Mouse (Mus musculus) midbrain, embryonic 16.5 days (tissue): ENCODE results near the gene Rragd. TPM values are rescaled to one million over a fixed set of nuclear protein-coding genes. Genes with fewer than 3 reads are reported as not detected.
"Not testable (repeated sequence)": the region's sequence is repeated elsewhere in the genome, so short reads cannot be mapped to it uniquely, and the experiment has no call there.

ENCODE experiments used
- ATAC-seq: fragments of 200-750 bp; cut with Nextera tagmentation; 2 replicates; pipeline ENCODE4 v1.8.0; 2017; ENCODE audit warnings: moderate TSS enrichment
- H3K27ac ChIP-seq: fragments of 300-500 bp; sonication (generic); 2 replicates; pipeline ENCODE4 v1.5.1; 2014; ENCODE audit warnings: mild to moderate bottlenecking, low read length, mixed read lengths
- H3K27me3 ChIP-seq: fragments of 300-500 bp; sonication (generic); 2 replicates; pipeline ENCODE4 v1.6.1; 2014; ENCODE audit warnings: low read depth, low read length, mixed read lengths; ENCODE audit not compliant: control insufficient read depth, insufficient read depth
- H3K36me3 ChIP-seq: fragments of 300-500 bp; sonication (generic); 2 replicates; pipeline ENCODE4 v1.6.1; 2014; ENCODE audit warnings: mild to moderate bottlenecking, low read length, moderate library complexity, mixed read lengths; ENCODE audit not compliant: control insufficient read depth, insufficient read depth
- H3K4me1 ChIP-seq: fragments of 300-500 bp; sonication (generic); 2 replicates; pipeline ENCODE4 v1.6.1; 2014; ENCODE audit warnings: mild to moderate bottlenecking, low read length, mixed read lengths; ENCODE audit not compliant: control insufficient read depth, insufficient read depth
- H3K4me2 ChIP-seq: fragments of 300-500 bp; sonication (generic); 2 replicates; pipeline ENCODE4 v1.6.1; 2014; ENCODE audit warnings: mild to moderate bottlenecking, low read length, mixed read lengths
- H3K4me3 ChIP-seq: fragments of 300-500 bp; sonication (generic); 2 replicates; pipeline ENCODE4 v1.5.1; 2014; ENCODE audit warnings: low read depth, mild to moderate bottlenecking, low read length, moderate library complexity, mixed read lengths
- H3K9ac ChIP-seq: fragments of 300-500 bp; sonication (generic); 2 replicates; pipeline ENCODE4 v1.6.1; 2014; ENCODE audit warnings: low read depth, low read length, mixed read lengths
- H3K9me3 ChIP-seq: fragments of 300-500 bp; sonication (generic); replicated peaks from 2 replicates; pipeline ENCODE4 v1.6.1; 2014; ENCODE audit warnings: mild to moderate bottlenecking, low read length, mixed read lengths; ENCODE audit not compliant: control insufficient read depth, poor library complexity, severe bottlenecking
- WGBS: fragments of 180-500 bp; shearing (Covaris S2); extraction: QIAGEN DNeasy Blood & Tissue Kit; methylation state at CpG from one replicate; pipeline ENCODE4 v1.1.7; 2014; 5-methylcytosine and 5-hydroxymethylcytosine counted together
- polyA plus RNA-seq: library from polyadenylated mRNA; unstranded; fragments of >200 nt; fragmentation: Nextera tagmentation; extraction: Ambion mirVana; gene quantifications from 2 replicates; pipeline ENCODE4 v1.2.1, GENCODE M21; 2015

Gene Rragd
- polyA plus RNA-seq, 1 experiment from 2014 or later = 38.3 TPM

DNA sequence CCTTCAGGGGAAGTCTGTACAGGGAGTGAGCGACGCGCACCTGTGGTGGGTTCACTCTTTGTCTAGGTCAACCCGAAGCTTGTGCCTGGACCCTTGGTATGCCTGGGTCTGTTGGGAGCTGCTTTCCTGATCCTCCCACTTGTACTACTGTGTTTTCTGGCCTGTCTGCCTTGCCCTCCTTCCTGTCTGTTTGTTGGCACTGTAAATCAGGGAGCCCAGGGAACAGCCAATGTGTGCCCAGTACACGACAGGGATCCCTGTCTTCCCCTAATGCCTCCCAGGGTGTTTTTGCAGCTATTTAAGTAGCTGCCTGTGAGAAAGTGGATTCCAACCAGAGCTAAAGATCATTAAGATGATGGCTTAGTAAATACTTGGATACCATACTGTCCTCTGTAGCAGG, 14.7 kb downstream of the Rragd start:
- no peak overlapping the region for H3K4me2 ChIP-seq
- H3K27ac ChIP-seq = no peak overlapping the region
- no peaks in the 10 kb centered on the region for H3K4me1 ChIP-seq
- no peaks in the 10 kb centered on the region for H3K36me3 ChIP-seq
- ATAC-seq = no peak
- no peaks in the 10 kb centered on the region for H3K9me3 ChIP-seq
- no peak overlapping the region for H3K9ac ChIP-seq
- 88% methylated on average over 5 of the region's 5 CpGs for WGBS
- no peak overlapping the region for H3K4me3 ChIP-seq
- no peaks in the 10 kb centered on the region for H3K27me3 ChIP-seq

DNA sequence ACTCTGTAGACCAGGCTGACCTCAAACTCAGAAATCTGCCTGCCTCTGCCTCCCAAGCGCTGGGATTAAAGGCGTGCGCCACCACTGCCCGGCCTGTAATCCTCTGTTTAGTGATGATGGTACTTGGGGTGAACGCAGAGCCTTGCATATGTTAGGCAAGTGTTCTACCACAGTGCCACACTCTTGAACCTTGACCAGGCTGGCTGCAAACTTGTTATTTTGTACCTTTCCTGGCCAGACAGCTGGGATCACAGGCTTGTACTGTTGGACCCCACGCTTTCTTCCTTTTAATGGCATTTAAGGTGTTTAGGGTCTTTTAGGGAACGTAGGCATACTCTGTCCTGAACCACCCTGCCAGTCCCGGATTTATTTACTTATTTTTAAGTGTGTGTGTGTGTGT, 16.2 kb downstream of the Rragd start:
- Histone ChIP-seq H3K27ac (no peak overlapping the region), H3K9me3 (no peaks in the 10 kb centered on the region), H3K4me1 (no peaks in the 10 kb centered on the region), H3K36me3 (no peaks in the 10 kb centered on the region), H3K9ac (no peak overlapping the region), H3K4me2 (no peak overlapping the region), H3K27me3 (no peaks in the 10 kb centered on the region), H3K4me3 (no peak overlapping the region)
- WGBS = 95% methylated on average over 8 of the region's 8 CpGs
- ATAC-seq = no peak

DNA sequence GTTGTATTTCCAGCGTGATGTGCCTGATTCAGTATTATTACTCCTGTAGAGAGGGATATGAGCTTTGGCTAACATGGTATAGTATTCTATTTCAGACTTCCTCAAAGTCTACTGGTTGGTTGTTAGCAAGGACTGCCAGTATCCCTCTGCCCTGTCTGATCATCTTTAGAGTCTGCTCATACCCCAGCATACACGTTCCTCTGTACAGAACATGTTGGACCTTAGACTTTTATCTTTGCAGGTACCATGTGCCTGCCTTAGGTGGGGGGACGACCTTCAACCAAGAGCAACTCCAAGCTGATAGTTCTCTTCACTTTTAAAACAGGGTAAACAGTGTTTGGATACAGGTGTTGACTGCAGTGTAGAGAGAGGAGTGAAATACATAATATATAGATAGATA, 19.2 kb downstream of the Rragd start:
- ATAC-seq = no peak
- Histone ChIP-seq H3K27me3 (no peaks in the 10 kb centered on the region), H3K9ac (no peak overlapping the region), H3K4me2 (no peak overlapping the region), H3K36me3 (peaks cover 4% of the 10 kb centered on the region), H3K4me1 (no peaks in the 10 kb centered on the region), H3K4me3 (no peak overlapping the region), H3K9me3 (no peaks in the 10 kb centered on the region), H3K27ac (no peak overlapping the region)
- WGBS = 88% methylated on average over 3 of the region's 3 CpGs

DNA sequence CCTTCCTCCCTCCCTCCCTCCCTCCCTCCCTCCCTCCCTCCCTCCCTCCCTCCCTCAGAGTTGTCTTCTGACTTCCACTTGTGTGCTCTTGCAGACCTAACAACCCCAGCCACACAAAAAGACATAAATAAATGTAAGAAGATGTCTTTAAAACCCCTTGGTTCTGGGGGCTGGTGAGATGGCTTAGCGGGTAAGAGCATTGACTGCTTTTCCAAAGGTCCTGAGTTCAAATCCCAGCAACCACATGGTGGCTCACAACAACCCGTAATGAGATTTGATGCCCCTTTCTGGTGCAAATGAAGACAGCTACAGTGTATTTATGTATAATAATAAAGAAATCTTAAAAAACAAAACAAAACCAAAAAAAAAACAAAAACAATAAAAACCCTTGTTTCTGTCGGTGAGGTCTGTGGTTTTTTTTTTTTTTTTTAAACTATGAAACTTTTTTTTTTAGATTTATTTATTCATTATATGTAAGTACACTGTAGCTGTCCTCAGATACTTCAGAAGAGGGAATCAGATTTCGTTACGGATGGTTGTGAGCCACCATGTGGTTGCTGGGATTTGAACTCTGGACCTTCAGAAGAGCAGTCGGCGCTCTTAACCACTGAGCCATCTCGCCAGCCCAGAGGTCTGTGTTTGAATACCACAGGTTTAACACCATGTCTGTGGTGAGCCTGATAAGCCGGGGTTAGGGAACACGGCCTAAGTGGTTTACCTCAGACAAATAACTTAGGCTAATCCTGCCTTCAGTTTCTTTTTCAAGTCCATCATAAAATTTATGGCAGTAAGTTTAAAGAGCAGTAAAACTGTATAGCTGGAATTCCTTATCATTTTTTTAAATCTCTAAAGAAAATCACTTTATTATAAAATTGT, 23.0 kb downstream of the Rragd start:
- H3K4me3 ChIP-seq, H3K9me3 ChIP-seq, H3K4me2 ChIP-seq, ATAC-seq, H3K9ac ChIP-seq, H3K4me1 ChIP-seq, H3K36me3 ChIP-seq, H3K27me3 ChIP-seq, H3K27ac ChIP-seq: not testable (repeated sequence)
- WGBS = 96% methylated on average over 10 of the region's 10 CpGs

DNA sequence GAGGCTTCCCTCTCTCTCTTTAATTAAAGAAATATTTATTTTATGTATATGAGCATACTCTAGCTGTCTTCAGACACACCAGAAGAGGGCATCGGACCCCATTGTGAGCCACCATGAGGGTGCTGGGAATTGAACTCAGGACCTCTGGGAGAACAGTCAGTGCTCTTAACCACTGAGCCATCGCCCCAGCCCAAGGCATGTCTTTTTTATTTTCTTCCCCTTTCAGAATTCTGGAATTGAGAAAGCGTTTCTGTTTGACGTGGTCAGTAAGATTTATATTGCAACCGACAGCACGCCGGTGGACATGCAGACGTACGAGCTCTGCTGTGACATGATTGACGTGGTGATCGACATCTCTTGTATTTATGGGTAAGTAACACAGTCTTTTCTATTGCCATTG, 24.0 kb downstream of the Rragd start:
- Histone ChIP-seq H3K9ac (no peak overlapping the region), H3K4me2 (no peak overlapping the region), H3K36me3 (peaks cover 9% of the 10 kb centered on the region), H3K4me3 (no peak overlapping the region), H3K4me1 (no peaks in the 10 kb centered on the region), H3K27me3 (no peaks in the 10 kb centered on the region), H3K9me3 (no peaks in the 10 kb centered on the region), H3K27ac (no peak overlapping the region)
- ATAC-seq = no peak
- WGBS = 96% methylated on average over 11 of the region's 11 CpGs

DNA sequence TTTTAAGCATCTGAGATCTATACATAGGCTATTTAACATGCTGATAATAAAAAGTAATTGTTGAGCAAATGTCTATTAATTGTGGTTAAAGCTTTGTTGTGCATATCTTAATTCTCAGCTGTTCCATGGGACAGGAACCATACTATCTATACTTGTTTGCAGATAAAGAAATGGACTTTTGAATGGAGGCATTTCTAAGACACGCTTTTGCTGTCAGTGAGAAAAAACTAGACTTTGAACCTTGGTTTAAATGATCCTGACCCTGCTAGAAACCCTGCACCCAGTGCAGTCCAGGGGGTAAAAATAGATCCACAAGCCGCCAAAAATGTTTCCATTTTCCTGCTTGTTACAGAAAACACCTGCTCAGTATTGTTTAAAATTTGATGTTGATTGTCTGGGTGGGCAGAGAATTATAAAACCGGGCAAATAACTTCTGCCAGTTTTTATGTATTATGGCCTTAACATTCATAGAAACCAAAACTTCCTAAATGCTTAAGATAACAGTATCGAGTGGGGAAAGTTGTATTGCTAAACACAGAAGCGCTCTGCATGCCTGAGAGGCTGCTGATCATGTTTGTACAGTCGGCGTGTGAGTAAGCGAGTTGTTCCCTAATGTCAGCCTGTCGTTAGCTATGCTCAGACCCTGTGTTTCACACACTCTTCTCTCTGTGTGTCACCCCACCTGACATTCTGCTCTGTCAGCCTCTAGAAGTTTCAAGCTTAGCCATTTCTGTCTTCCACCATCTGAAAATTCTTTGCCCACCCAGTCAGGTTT, 24.8 kb downstream of the Rragd start:
- no peaks in the 10 kb centered on the region for H3K4me1 ChIP-seq
- no peak for ATAC-seq
- no peak overlapping the region for H3K4me2 ChIP-seq
- no peak overlapping the region for H3K4me3 ChIP-seq
- peaks cover 9% of the 10 kb centered on the region for H3K36me3 ChIP-seq
- no peak overlapping the region for H3K27ac ChIP-seq
- no peak overlapping the region for H3K9ac ChIP-seq
- no peaks in the 10 kb centered on the region for H3K27me3 ChIP-seq
- H3K9me3 ChIP-seq = no peaks in the 10 kb centered on the region
- WGBS = 93% methylated on average over 9 of the region's 9 CpGs

DNA sequence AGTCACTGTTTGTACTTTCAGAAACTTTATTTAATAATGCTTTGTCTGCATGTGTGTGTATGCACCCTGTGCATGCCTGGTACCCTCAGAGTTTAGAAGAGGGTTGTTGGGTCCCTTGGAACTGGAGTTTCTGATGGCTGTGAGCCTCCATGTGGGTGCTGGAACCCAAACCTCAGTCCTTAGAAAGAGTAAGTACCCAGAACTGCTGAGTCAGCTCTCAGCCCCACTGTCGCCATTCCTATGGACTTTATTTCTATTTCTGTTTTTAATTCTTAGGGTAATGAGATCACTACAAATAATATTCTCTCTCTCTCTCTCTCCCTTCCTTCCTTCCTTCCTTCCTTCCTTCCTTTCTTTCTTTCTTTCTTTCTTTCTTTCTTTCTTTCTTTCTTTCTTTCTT, 27.2 kb downstream of the Rragd start:
- Histone ChIP-seq H3K27me3 (no peaks in the 10 kb centered on the region), H3K9me3 (no peaks in the 10 kb centered on the region), H3K27ac (no peak overlapping the region), H3K4me1 (no peaks in the 10 kb centered on the region), H3K4me3 (no peak overlapping the region), H3K9ac (no peak overlapping the region), H3K4me2 (no peak overlapping the region), H3K36me3 (peaks cover 18% of the 10 kb centered on the region)
- no peak for ATAC-seq
- 92% methylated on average over 1 of the region's 1 CpGs for WGBS

DNA sequence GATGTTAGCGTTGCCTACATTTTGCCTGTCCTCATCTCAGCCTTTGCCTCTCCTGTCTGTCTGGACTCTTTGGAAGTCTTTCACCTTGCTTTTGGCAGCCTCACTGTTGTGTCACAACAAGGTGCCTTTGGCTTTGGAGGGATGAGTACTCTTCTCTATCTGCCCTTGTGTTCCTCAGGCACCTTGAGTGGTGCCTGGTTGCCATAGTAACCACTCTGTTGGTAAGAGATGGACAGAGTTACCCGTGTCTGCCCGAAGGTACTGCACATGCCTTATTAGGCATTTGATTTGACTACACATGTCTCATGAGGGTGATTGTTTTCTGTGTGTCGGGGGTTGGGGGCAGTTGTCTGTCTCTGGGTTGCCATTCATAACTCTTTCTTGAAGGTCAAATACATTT, 29.6 kb downstream of the Rragd start:
- 75% methylated on average over 4 of the region's 4 CpGs for WGBS
- H3K27me3 ChIP-seq = no peaks in the 10 kb centered on the region
- H3K4me3 ChIP-seq = no peak overlapping the region
- no peak overlapping the region for H3K4me2 ChIP-seq
- ATAC-seq = no peak
- H3K9ac ChIP-seq = no peak overlapping the region
- no peaks in the 10 kb centered on the region for H3K9me3 ChIP-seq
- H3K4me1 ChIP-seq = no peaks in the 10 kb centered on the region
- peaks cover 15% of the 10 kb centered on the region for H3K36me3 ChIP-seq
- H3K27ac ChIP-seq = no peak overlapping the region

DNA sequence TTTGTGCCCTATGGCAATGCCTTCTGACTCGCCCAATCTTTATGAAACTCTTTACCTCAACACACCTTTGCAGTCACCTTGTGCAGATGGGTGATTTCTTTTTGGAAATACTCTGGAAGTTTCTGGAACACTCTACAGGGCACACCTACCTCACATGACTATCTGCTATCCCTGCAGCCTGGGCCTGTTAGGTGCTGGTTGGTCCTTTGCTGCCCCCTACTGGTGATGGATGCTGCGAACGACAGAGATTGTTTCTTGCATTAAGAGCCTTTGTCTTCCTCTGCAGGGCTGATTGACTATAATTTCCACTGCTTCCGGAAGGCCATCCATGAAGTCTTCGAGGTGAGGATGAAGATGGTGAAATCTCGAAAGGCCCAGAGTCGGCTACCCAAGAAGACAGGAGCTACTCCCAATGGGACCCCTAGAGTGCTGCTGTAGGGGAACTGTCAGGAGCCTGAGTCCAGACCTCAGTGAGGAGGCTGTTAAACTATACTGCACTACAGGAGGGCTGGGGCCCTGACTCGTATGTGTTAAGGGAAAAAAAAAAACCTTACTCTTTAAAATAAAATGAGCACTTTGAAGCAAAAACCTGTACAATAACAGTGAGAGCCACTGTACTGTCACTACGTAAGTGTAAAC, 35.6 kb downstream of the Rragd start:
- H3K4me3 ChIP-seq = no peak overlapping the region
- no peak overlapping the region for H3K9ac ChIP-seq
- 56% methylated on average over 9 of the region's 9 CpGs for WGBS
- H3K27me3 ChIP-seq = no peaks in the 10 kb centered on the region
- no peak overlapping the region for H3K27ac ChIP-seq
- H3K9me3 ChIP-seq = no peaks in the 10 kb centered on the region
- H3K4me1 ChIP-seq = no peaks in the 10 kb centered on the region
- peak; percentile 90 for ATAC-seq
- H3K4me2 ChIP-seq = no peak overlapping the region
- H3K36me3 ChIP-seq = peaks cover 9% of the 10 kb centered on the region
